Mouse (Mus musculus) kidney, postnatal 14 days (tissue): ENCODE results near the gene Wfdc9.
A peak's percentile ranks its signal among the peaks of the same experiment; 100 is the strongest.

Source experiments
- DNase-seq: peaks from one replicate; pipeline ENCODE4 v3.0.0; 2022; ENCODE audit warnings: mixed read lengths

Wfdc9 gene

GRCm38 (mm10) chr2:164656483-164656882 lies at the start of gene Wfdc9:
Gene Wfdc9, minus strand, starts transcription at chr2:164656583.
- DNase-seq: no peak

- DNase-seq: no peak
These were observed 49.6 kb upstream of the Wfdc9 start for GRCm38 (mm10) chr2:164705991-164706390.

- DNase-seq: no peak
These were observed 48.9 kb upstream of the Wfdc9 start for GRCm38 (mm10) chr2:164705328-164705727.

GRCm38 (mm10) chr2:164704235-164704634 lies 47.9 kb upstream of the Wfdc9 start:
- no peak for DNase-seq

GRCm38 (mm10) chr2:164701761-164702160 lies 45.4 kb upstream of the Wfdc9 start:
- DNase-seq: no peak

GRCm38 (mm10) chr2:164700959-164701358 lies 44.6 kb upstream of the Wfdc9 start:
- DNase-seq: no peak

- no peak for DNase-seq
These were observed 41.8 kb upstream of the Wfdc9 start, which contains the start of gene Spint4 for GRCm38 (mm10) chr2:164698201-164698600. Gene Spint4, plus strand, starts transcription at chr2:164698501.

- no peak for DNase-seq
These were observed 28.4 kb upstream of the Wfdc9 start, which contains the start of gene Wfdc13 for GRCm38 (mm10) chr2:164684807-164685206. Gene Wfdc13, plus strand, starts transcription at chr2:164685107.

- no peak for DNase-seq
These were observed 23.5 kb upstream of the Wfdc9 start for GRCm38 (mm10) chr2:164679906-164680305.

- DNase-seq: peak; percentile 86
These were observed 22.7 kb upstream of the Wfdc9 start for GRCm38 (mm10) chr2:164678848-164679625.

- no peak for DNase-seq
These were observed 20.7 kb upstream of the Wfdc9 start for GRCm38 (mm10) chr2:164676916-164677685.

GRCm38 (mm10) chr2:164676103-164676502 lies 19.7 kb upstream of the Wfdc9 start:
- DNase-seq: no peak

GRCm38 (mm10) chr2:164673987-164674386 lies 17.6 kb upstream of the Wfdc9 start, which contains the start of gene Wfdc11:
Gene Wfdc11, minus strand, starts transcription at chr2:164674087.
- DNase-seq: no peak

GRCm38 (mm10) chr2:164670938-164671337 lies 14.6 kb upstream of the Wfdc9 start:
- no peak for DNase-seq

GRCm38 (mm10) chr2:164670261-164670660 lies 13.9 kb upstream of the Wfdc9 start:
- DNase-seq: no peak

- no peak for DNase-seq
These were observed 8.5 kb upstream of the Wfdc9 start for GRCm38 (mm10) chr2:164664851-164665250.

- peak; percentile 45 for DNase-seq
These were observed 525 bp downstream of the Wfdc9 start, which contains the start of gene Wfdc10 for GRCm38 (mm10) chr2:164655858-164656257. Gene Wfdc10, plus strand, starts transcription at chr2:164656046.

- peak; percentile 12 for DNase-seq
These were observed 14.3 kb downstream of the Wfdc9 start for GRCm38 (mm10) chr2:164641881-164642673.

- DNase-seq: peak; percentile 20
These were observed 15.3 kb downstream of the Wfdc9 start for GRCm38 (mm10) chr2:164641129-164641528.

GRCm38 (mm10) chr2:164638696-164639095 lies 17.7 kb downstream of the Wfdc9 start, which contains the start of gene Wfdc16:
Gene Wfdc16, minus strand, starts transcription at chr2:164638796.
- DNase-seq: no peak

GRCm38 (mm10) chr2:164635266-164635665 lies 21.1 kb downstream of the Wfdc9 start:
- DNase-seq: no peak

GRCm38 (mm10) chr2:164621775-164622174 lies 34.6 kb downstream of the Wfdc9 start:
- DNase-seq: no peak

- DNase-seq: no peak
These were observed 37.3 kb downstream of the Wfdc9 start for GRCm38 (mm10) chr2:164619050-164619449.
